Mouse (Mus musculus) CH12.LX (cell line): Measurements from ENCODE around the gene Tub.

Source experiments
- CHD2 ChIP-seq: IDR thresholded peaks from 2 replicates; pipeline ENCODE4 v1.6.1; 2011; ENCODE audit warnings: low read length, improper control_type of control experiment
- CTCF ChIP-seq, 2 experiments: IDR thresholded peaks in 1 of 2; conservative IDR thresholded peaks in 1 of 2; 2 replicates each; pipeline ENCODE4 v1.5.1; 2011 to 2012; ENCODE audit warnings: low read depth in 2 of 2, low read length in 2 of 2, improper control_type of control experiment in 1 of 2, inconsistent platforms in 1 of 2, mild to moderate bottlenecking in 1 of 2, moderate library complexity in 1 of 2
- ELF1 ChIP-seq: IDR thresholded peaks from 2 replicates; pipeline ENCODE4 v1.6.1; 2014; ENCODE audit warnings: low read depth, mild to moderate bottlenecking, inconsistent platforms, low read length, improper control_type of control experiment
- ETS1 ChIP-seq: conservative IDR thresholded peaks from 2 replicates; pipeline ENCODE4 v1.6.1; 2012; ENCODE audit warnings: low read depth, mild to moderate bottlenecking, inconsistent platforms, low read length, improper control_type of control experiment, moderate library complexity
- MAFK ChIP-seq: IDR thresholded peaks from 2 replicates; pipeline ENCODE4 v1.6.1; 2011; ENCODE audit warnings: low read length, improper control_type of control experiment; ENCODE audit not compliant: insufficient replicate concordance
- NELFE ChIP-seq: IDR thresholded peaks from 2 replicates; pipeline ENCODE4 v1.6.1; 2011; ENCODE audit warnings: low read depth, low read length, improper control_type of control experiment
- POLR2A ChIP-seq: IDR thresholded peaks from 2 replicates; pipeline ENCODE4 v1.6.1; 2011; ENCODE audit warnings: low read depth, mild to moderate bottlenecking, improper control_type of control experiment, low read length
- SMC3 ChIP-seq: IDR thresholded peaks from 2 replicates; pipeline ENCODE4 v1.6.1; 2011; ENCODE audit warnings: low read depth, low read length, improper control_type of control experiment
- USF1 ChIP-seq: IDR thresholded peaks from 2 replicates; pipeline ENCODE4 v1.6.1; 2014; ENCODE audit warnings: low read depth, mild to moderate bottlenecking, inconsistent platforms, low read length, improper control_type of control experiment
- ZC3H11A ChIP-seq: IDR thresholded peaks from 2 replicates; pipeline ENCODE4 v1.6.1; 2012; ENCODE audit warnings: low read depth, mild to moderate bottlenecking, inconsistent platforms, low read length, improper control_type of control experiment
- ZMIZ1 ChIP-seq: IDR thresholded peaks from 2 replicates; pipeline ENCODE4 v1.6.1; 2012; ENCODE audit warnings: low read depth, mild to moderate bottlenecking, inconsistent platforms, low read length, improper control_type of control experiment

DNA sequence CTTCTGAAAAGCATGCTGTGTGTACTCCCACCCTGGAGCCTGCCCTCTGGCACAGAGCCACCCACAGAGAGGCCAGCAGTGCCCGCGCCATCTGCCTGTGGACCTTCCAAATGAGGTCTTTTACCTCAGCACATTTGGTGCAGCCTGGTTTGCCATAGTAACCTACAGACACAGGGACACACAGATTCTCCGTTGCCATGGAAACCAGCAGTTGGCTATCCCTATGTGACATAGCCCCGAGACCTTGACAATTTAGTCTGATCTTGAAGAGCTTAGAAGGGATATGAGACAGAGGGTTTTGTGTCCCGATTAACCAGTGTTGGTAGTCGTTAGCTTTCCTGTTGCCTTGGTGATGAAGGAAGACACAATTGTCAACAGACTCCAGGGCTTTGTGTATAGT lies 22.1 kb downstream of the Tub start:
- no peak for TF ChIP-seq POLR2A
- TF ChIP-seq MAFK: no peak
- no peak for TF ChIP-seq CHD2
- TF ChIP-seq ETS1: no peak
- TF ChIP-seq ZMIZ1: no peak
- no peak for TF ChIP-seq ZC3H11A
- no peak for TF ChIP-seq ELF1
- TF ChIP-seq USF1: no peak
- no peak for TF ChIP-seq CTCF (conservative IDR thresholded peaks at IDR 0.05 in 1 of 2, IDR thresholded peaks at IDR 0.05 in 1 of 2; ENCODE audit: low read depth in 2 of 2, low read length in 2 of 2)
- no peak for TF ChIP-seq SMC3
- no peak for TF ChIP-seq NELFE
